Mouse (Mus musculus) olfactory bulb, adult 2 months (tissue): ENCODE measurements around the gene Btf3l4. TPM values are rescaled to one million over a fixed set of nuclear protein-coding genes. Genes with fewer than 3 reads are reported as not detected.

ENCODE experiments used
- H3K27ac ChIP-seq: fragments of 200-500 bp; 2 replicates; pipeline ENCODE4 v1.5.1; 2012; ENCODE audit warnings: low read depth, low read length; ENCODE audit not compliant: insufficient read depth
- H3K4me1 ChIP-seq: fragments of 200-500 bp; 2 replicates; pipeline ENCODE4 v1.6.1; 2012; ENCODE audit warnings: low read length; ENCODE audit not compliant: control insufficient read depth, insufficient read depth
- H3K4me3 ChIP-seq: fragments of 200-500 bp; 2 replicates; pipeline ENCODE4 v1.5.1; 2012; ENCODE audit warnings: mild to moderate bottlenecking, low read depth, low read length, moderate library complexity; ENCODE audit not compliant: insufficient read depth
- CTCF ChIP-seq: fragments of 200-500 bp; IDR thresholded peaks from 2 replicates; pipeline ENCODE4 v1.5.1; 2012; ENCODE audit warnings: low read depth, mild to moderate bottlenecking, low read length, moderate library complexity; ENCODE audit not compliant: insufficient read depth
- POLR2A ChIP-seq: fragments of 200-500 bp; IDR thresholded peaks from 2 replicates; pipeline ENCODE4 v1.6.1; 2012; ENCODE audit warnings: mild to moderate bottlenecking, low read depth, low read length, moderate library complexity; ENCODE audit not compliant: insufficient read depth
- WGBS: fragments of 180-500 bp; shearing (Covaris S2); methylation state at CpG from one replicate; pipeline ENCODE4 v1.1.7; 2018; 5-methylcytosine and 5-hydroxymethylcytosine counted together
- polyA plus RNA-seq: library from polyadenylated mRNA; stranded (reverse); fragments of >200 nt; gene quantifications from 2 replicates; pipeline ENCODE4 v1.2.4, GENCODE M21; 2012; ENCODE audit warnings: low replicate concordance; ENCODE audit not compliant: missing spikeins, insufficient read depth, insufficient read length

The Btf3l4 gene
- not detected in 2 replicates for polyA plus RNA-seq

DNA sequence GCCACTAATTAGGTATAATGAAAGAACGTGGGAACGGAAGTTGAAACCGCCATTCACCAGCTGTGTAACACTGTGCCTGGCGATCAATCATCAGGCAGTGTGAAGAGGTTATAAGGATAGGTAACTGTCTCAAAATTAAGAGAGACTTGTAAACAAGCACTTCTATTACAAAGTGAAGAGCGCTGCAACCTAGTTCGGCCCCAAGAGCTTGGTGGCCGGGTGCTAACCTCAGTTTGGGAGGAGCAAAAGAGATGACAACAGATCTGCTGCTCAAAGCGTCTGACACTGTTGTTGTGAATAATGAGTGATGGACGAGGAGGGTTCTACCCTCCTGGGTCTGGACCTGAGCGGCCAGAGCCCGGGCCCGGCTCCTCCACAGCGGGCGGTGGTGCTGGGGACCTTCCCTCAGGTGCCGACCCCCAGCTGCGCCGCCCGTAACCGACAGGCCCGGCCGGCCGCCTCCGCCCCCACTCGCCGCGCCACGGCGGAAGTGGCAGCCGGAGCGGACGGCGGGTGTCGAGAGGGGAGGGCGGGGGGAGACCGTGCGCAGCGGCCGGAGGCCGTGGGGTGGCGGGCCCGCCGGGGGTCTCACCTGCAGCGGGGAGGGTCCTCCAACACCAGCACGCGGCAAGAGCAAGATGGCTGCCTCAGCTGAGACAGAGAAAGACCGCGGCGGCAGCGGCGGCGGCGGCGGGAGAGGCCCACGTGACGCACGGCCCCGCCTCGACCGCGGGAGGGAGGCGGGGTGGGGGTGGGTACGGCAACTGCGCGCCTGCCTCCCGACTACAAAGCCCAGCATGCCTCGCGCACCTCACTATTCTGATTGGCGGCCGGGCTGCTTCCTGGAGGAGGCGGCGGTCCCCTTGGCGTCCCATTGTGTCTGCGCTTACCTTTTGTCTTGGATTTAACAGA lies at the start of gene Btf3l4:
Gene Btf3l4 (minus strand): TSS at position 699 of the 912 bp plus-strand sequence.
- Histone ChIP-seq H3K4me1 (peaks cover 10% of the 10 kb centered on the region), H3K27ac (peak within 1 kb of the TSS; percentile 99), H3K4me3 (peak within 1 kb of the TSS; percentile 100)
- WGBS, result under 1% methylated on average over 73 of the region's 73 CpGs
- TF ChIP-seq CTCF (no peak), POLR2A (peak; percentile 75; the same call in 1 of the 2 replicates)

GRCm38 (mm10) chr4:108878963-108879822 lies 45.8 kb upstream of the Btf3l4 start, which contains the start of gene Rab3b:
Gene Rab3b (plus strand): TSS chr4:108879063.
- WGBS, result 1% methylated on average over 46 of the region's 46 CpGs
- Histone ChIP-seq H3K27ac (no peak within 1 kb of the TSS), H3K4me1 (peaks cover 10% of the 10 kb centered on the region; the same call in 1 of the 2 replicates), H3K4me3 (peak within 1 kb of the TSS; percentile 55)
- TF ChIP-seq POLR2A (0 out of 2 replicates have a peak, but pooled peaks have one; percentile 24), CTCF (no peak)

GRCm38 (mm10) chr4:108877901-108878300 lies 44.5 kb upstream of the Btf3l4 start:
- Histone ChIP-seq H3K4me1 (peaks cover 10% of the 10 kb centered on the region; the same call in 1 of the 2 replicates), H3K4me3 (no peak overlapping the region), H3K27ac (no peak overlapping the region)
- 87% methylated on average over 6 of the region's 6 CpGs for WGBS
- TF ChIP-seq POLR2A, result no peak

GRCm38 (mm10) chr4:108873746-108874145 lies 40.3 kb upstream of the Btf3l4 start:
- WGBS, result 95% methylated on average over 5 of the region's 5 CpGs
- TF ChIP-seq POLR2A, result no peak
- no peak for TF ChIP-seq CTCF
- Histone ChIP-seq H3K4me3 (no peak overlapping the region), H3K27ac (no peak overlapping the region), H3K4me1 (peaks cover under 1% of the 10 kb centered on the region; the same call in 1 of the 2 replicates)

- no peak overlapping the region for H3K27ac ChIP-seq
- no peak overlapping the region for H3K4me3 ChIP-seq
- no peak for TF ChIP-seq POLR2A
- no peak for TF ChIP-seq CTCF
- 40% methylated on average over 10 of the region's 10 CpGs for WGBS
- no peaks in the 10 kb centered on the region for H3K4me1 ChIP-seq
Observed at GRCm38 (mm10) chr4:108869730-108870374, 36.4 kb upstream of the Btf3l4 start.

DNA sequence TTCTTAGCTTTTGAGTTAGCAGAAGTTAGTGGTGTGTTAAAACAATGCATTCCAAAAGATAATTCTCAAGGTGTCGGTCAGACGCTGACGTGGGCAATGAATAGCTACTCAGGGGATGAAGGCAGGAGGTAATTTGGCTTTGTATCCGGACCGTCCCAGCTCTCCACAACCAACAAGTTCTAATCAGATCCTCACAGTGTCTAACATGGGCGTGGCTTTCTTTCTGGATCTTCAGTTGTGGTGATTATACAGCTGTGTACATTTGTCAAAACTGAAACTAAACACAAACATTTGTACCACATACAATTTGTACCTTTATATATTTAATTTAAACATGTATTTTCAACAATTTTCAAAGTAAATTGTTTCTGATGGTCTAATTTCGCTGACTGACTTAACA lies 33.4 kb upstream of the Btf3l4 start:
- H3K4me1 ChIP-seq, result no peaks in the 10 kb centered on the region

DNA sequence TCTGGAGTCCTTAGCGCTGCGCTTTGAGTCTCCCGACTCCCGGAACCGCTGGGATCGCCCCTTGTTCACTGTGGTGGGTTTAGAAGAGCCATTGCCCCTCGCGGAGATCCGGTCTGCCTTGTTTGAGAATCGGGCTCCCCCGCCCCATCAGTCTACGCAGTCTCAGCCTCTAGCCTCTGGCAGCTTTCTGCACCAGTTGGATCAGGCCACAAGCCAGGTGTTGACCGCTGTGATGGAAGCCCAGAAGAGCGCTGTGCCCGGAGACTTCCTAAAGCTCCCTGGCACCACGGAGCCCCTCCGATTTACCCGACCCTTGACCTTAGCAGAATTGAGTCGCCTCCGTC lies 15.1 kb upstream of the Btf3l4 start, which contains the start of gene A730015C16Rik:
Gene A730015C16Rik (minus strand): TSS at position 115 of the 344 bp plus-strand sequence.
- peaks cover 4% of the 10 kb centered on the region; the same call in 1 of the 2 replicates for H3K4me1 ChIP-seq
- WGBS, result 7% methylated on average over 20 of the region's 20 CpGs
- H3K4me3 ChIP-seq, result peak within 1 kb of the TSS; percentile 95
- H3K27ac ChIP-seq, result no peak within 1 kb of the TSS
- TF ChIP-seq CTCF (no peak), POLR2A (no peak)

More for the DNA sequence above, 33.4 kb upstream of the Btf3l4 start:
- 86% methylated on average over 7 of the region's 7 CpGs for WGBS
- Histone ChIP-seq H3K27ac (no peak overlapping the region), H3K4me3 (no peak overlapping the region)
- TF ChIP-seq POLR2A (no peak), CTCF (no peak)

DNA sequence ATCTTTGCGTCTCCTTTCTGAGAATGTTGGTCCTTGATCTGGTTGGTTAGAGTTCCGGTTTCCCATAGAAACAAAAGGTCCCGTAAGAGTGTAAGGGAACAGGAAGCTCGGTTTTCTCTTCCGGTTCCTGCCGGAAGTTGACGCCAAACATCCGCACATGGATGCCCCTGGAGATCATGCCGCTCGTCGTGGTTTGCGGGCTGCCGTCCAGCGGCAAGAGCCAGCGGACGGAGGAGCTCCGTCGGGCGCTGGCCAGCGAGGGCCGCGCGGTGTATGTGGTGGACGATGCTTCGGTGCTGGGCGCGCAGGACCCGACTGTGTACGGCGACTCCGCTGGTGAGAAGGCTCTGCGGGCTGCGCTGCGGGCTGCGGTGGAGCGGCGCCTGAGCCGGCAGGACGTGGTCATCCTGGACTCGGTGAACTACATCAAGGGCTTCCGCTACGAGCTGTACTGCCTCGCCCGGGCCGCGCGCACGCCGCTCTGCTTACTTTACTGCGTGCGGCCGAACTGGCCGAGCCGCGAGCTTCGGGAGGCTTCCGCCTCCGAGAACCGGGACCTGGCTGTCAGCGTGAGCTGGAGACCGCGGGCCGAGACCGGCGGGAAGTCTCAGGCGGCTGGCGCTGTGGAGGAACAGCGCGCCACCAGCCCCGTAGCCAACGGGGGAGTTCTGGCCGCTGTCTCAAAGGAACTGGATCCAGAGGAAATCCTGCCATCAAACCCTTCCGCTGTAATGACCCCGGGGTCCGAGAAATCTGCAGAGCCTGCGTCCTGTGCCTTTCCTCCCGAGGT lies 14.5 kb upstream of the Btf3l4 start, which contains the start of gene Kti12:
Gene Kti12 (plus strand): TSS at position 71 of the 790 bp plus-strand sequence.
- TF ChIP-seq POLR2A, result peak; percentile 38; the same call in 1 of the 2 replicates
- no peak for TF ChIP-seq CTCF
- under 1% methylated on average over 77 of the region's 77 CpGs for whole genome bisulfite sequencing
- H3K4me3 ChIP-seq, result peak within 1 kb of the TSS; percentile 95
- H3K4me1 ChIP-seq, result peaks cover 4% of the 10 kb centered on the region; the same call in 1 of the 2 replicates
- H3K27ac ChIP-seq, result no peak within 1 kb of the TSS
